Mouse (Mus musculus) Patski (cell line): Measurements from ENCODE around the gene Irs2. TPM values are rescaled to one million over a fixed set of nuclear protein-coding genes. Genes with fewer than 3 reads are reported as not detected.

Experiments
- ATAC-seq: fragments of 100-300 bp; one replicate; pipeline ENCODE4 v1.8.0; 2021
- CTCF ChIA-PET: fragments of 350-600 bp; sonication (Branson Sonifier 250); formaldehyde crosslinking; loops from one replicate; lab custom pipeline; 2022; ENCODE audit warnings: inconsistent platforms; lab: Charles Lee
- POLR2A ChIA-PET: fragments of 350-600 bp; sonication (Branson Sonifier 250); formaldehyde crosslinking; loops from one replicate; lab custom pipeline; 2022; ENCODE audit warnings: antibody characterized with exemption, inconsistent platforms; lab: Charles Lee
- DNase-seq: peaks from one replicate; pipeline ENCODE4 v3.0.0-alpha.2; 2011; ENCODE audit warnings: low read depth, low spot score
- H3K27me3 ChIP-seq: fragments of 371-371 bp; one replicate; pipeline ENCODE4 v1.5.1; 2021
- CTCF ChIP-seq: fragments of 100-300 bp; IDR thresholded peaks from one replicate; pipeline ENCODE4 v1.5.1; 2021
- in situ Hi-C: fragments of 300-500 bp; cut with MboI; formaldehyde crosslinking; loops from 3 replicates; pipeline ENCODE4 v1.11.1; 2018; ENCODE audit warnings: low pct_unique_long_range_greater_than_20kb, mixed read lengths
- polyA plus RNA-seq: library from polyadenylated mRNA; unstranded; gene quantifications from one replicate; pipeline ENCODE4 v1.2.3, GENCODE M21; 2021

The Irs2 gene
- polyA plus RNA-seq, 1 experiment from 2014 or later = 37.8 TPM

- DNase-seq (no peak), ATAC-seq (no peak)
- H3K27me3 ChIP-seq = no peaks in the 10 kb centered on the region
- no peak for TF ChIP-seq CTCF
- in situ Hi-C loops = no loop called here
- POLR2A ChIA-PET = no interaction called here
- CTCF ChIA-PET = interaction anchor here (1.1 to 1.4 kb wide), 3 partner anchors 10 to 370 kb away, joined by 3 to 4 read pairs (median 3); no protein-coding TSS in a partner anchor
Measured at GRCm38 (mm10) chr8:10943314-10944060, 64.8 kb downstream of the Irs2 start.

DNA sequence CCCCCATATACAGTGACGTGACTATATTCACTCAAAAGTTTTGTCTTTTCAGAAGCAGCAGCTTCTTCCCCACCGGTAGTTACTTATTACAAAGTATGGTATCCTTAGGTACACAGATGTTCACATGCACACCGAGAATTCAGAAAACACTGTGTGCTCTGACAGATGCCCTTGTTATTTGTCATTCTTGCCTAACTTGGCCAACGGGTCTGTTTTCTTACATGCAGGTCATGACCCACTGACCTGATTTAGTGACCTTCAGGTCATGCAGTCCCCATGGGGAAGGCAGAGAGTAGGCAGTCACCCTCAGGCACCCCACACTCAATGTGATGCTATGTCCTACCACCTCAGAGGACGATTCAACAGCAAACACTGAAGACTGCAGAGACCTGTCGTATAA is 68.4 kb downstream of the Irs2 start:
- no peaks in the 10 kb centered on the region for H3K27me3 ChIP-seq
- no peak for DNase-seq
- ATAC-seq = no peak
- TF ChIP-seq CTCF = no peak
- CTCF ChIA-PET = no interaction called here
- in situ Hi-C loops = no loop called here
- POLR2A ChIA-PET = no interaction called here

- ChIA-PET POLR2A (no interaction called here), CTCF (no interaction called here)
- no peak for TF ChIP-seq CTCF
- in situ Hi-C loops = no loop called here
- DNase-seq (no peak), ATAC-seq (no peak)
- no peaks in the 10 kb centered on the region for H3K27me3 ChIP-seq
Measured at GRCm38 (mm10) chr8:10939210-10939782, 69.0 kb downstream of the Irs2 start.

GRCm38 (mm10) chr8:10938284-10938683 is 70.0 kb downstream of the Irs2 start:
- POLR2A ChIA-PET = no interaction called here
- in situ Hi-C loops = no loop called here
- DNase-seq (no peak), ATAC-seq (no peak)
- no peak for TF ChIP-seq CTCF
- no peaks in the 10 kb centered on the region for H3K27me3 ChIP-seq
- CTCF ChIA-PET = no interaction called here

- ChIA-PET POLR2A (interaction anchor here (1.2 to 1.4 kb wide), 3 partner anchors 16 to 67 kb away, joined by 4 to 10 read pairs (median 5); no protein-coding TSS in a partner anchor), CTCF (interaction anchor here (1.0 to 1.6 kb wide), 3 partner anchors 11 to 17 kb away, joined by 3 to 6 read pairs (median 3); no protein-coding TSS in a partner anchor)
- TF ChIP-seq CTCF = no peak
- ATAC-seq = peak; percentile 85
- no peaks in the 10 kb centered on the region for H3K27me3 ChIP-seq
- DNase-seq = no peak
- in situ Hi-C loops = no loop called here
Measured at GRCm38 (mm10) chr8:10936646-10937045, 71.6 kb downstream of the Irs2 start.

GRCm38 (mm10) chr8:10935231-10935630 is 73.0 kb downstream of the Irs2 start:
- no peak for ATAC-seq
- POLR2A ChIA-PET = interaction anchor here (1.2 kb wide), 1 partner anchor 30 kb away, joined by 5 read pairs; no protein-coding TSS in a partner anchor
- CTCF ChIA-PET = interaction anchor here (1.6 kb wide), 1 partner anchor 18 kb away, joined by 6 read pairs; no protein-coding TSS in a partner anchor
- in situ Hi-C loops = no loop called here
- no peak for DNase-seq
- H3K27me3 ChIP-seq = no peaks in the 10 kb centered on the region
- TF ChIP-seq CTCF = no peak
